Mouse (Mus musculus): ENCODE results near the gene Sh3bgrl3.

- no peak for TF ChIP-seq TAL1 (IDR thresholded peaks at IDR 0.05; ENCODE audit: low read length)
- TF ChIP-seq GATA1 (IDR thresholded peaks at IDR 0.05; ENCODE audit: low read length) = no peak
Observed at GRCm38 (mm10) chr4:134166906-134167305, 38.3 kb upstream of the Sh3bgrl3 start.

Data from erythroblast, embryonic 14.5 days (primary cell).